Mouse (Mus musculus) lung, postnatal 25 days (tissue): ENCODE results near the gene Fzd2.

Experiments used
- DNase-seq: peaks from one replicate; pipeline ENCODE4 v3.0.0; 2022; ENCODE audit warnings: low spot score

Fzd2 gene

DNA sequence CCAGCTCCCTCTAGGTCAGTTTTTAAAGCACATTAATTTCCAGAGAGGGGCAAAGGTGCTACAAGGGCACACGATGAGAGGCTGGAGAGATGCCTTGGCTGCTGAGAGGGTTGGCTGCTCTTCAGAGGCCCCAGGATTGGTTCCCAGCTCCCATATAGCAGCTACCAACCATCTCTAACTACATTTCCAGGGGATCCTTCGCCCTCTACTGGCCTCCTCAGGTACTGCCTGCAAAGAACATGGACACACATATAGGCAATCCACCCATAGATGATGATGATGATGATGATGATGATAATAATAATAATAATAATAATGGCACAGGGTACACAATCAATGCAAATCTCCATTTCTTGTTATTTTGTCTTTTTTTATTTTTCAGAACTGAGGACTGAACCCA lies 15.3 kb downstream of the Fzd2 start:
- no peak for DNase-seq

DNA sequence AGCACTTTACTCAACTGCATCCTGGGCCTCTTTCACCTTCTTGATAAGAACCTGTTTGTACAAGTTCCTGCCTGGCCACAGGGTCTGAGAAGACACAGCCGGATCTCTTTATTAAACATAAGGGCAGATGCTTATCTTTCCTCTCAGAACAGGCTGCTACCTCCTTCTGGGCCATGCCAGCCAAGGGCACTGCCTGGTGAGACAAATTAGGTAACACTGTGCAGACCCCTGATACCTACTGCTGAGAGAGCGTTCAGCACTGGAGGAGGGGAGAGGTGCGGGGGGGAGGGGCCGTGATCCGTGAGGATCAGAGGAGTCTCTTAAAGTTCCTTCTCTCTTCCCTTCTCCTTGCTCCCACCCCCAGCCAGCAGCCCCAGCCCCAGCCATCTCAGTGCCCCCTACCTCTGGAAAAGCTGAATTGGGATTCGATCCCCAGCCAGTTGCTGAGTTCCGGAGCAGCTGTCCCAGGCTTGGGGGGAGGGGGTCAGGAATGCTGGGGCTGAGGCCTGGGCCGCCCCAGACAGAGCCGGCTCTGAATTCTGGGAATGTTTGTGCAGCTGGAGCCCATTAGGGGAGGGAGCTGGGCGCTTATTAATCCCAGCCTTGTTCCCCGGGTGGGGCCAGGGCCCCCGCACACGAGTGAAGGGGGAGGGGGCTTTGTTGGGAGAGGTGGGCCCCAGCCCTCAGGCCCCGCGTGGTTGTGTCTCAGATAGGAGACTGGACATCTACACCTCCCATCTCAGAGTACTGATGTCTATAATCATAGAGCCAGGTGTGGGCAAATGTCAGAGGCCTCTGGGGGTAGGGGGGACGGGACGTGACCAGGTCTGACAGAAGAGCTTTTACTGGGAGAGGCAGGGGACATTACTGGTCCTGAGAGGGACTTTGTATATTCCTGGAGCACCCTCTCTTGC lies 19.9 kb downstream of the Fzd2 start:
- peak; percentile 31 for DNase-seq

DNA sequence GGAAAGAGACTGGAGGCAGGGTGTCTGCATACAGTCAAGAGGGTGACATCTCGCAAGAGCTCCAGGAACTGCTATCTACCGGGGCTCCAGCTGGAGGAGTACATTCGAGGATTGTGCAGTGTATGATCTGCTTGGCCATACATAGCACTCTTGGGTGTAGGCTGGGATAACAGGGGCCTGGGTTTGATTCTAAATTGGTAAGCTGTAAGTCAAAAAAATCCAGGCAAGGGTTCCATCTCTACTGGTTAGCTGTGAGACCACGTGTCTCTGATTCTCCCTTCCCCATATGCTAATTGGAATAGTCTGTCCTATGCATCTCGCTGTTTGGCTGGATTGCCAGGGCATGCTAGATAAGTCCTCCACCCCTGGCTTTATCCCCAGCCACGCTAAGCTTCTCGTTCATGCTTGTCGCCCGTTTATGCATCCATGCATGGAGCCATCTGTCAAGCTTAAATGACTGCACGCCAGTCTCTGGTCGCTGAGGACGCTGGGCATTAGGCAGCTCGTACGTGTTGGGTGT lies 20.8 kb downstream of the Fzd2 start:
- no peak for DNase-seq

- DNase-seq, result no peak
These were observed 23.2 kb downstream of the Fzd2 start for GRCm38 (mm10) chr11:102627171-102627931.

- no peak for DNase-seq
These were observed 24.3 kb downstream of the Fzd2 start for GRCm38 (mm10) chr11:102628529-102628928.

DNA sequence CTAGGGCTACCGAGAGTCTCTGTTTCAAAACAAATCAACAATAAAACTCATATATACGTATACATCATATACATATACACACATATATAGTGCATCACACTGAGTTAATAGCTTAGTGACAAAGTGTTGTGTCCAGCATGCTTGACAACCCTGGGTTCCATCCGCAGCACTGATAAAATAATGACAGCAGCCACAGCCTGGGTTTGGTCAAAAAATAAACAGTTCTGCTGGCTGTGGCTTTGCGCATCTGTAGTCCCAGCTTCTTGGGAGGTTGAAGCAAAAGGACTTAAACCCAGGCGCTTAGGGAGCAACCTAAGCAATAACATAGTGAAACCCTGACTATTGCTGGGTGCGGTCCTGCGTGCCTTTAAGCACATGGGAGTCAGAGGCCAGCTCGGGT lies 25.2 kb downstream of the Fzd2 start:
- no peak for DNase-seq

GRCm38 (mm10) chr11:102630731-102631130 lies 26.5 kb downstream of the Fzd2 start:
- no peak for DNase-seq

DNA sequence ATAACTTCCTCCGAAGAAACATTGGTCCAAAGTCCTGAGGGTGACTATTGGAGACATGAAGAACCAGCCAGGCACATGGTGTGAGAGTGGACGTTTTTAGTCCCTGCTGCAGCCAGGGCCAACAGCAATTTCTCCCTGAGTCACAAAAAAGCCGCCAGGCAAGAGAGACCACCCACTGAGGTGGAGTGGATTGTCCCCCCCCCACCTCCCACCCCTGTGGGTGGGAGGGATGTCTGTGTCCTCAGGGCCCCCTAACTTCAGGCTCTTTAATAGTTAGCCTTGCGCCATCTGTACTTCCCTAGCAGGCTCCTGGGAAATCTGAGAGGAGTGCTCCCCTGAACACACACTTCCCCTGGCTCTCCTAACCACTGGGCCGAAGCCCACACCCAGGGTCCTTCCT lies 27.0 kb downstream of the Fzd2 start:
- no peak for DNase-seq

DNA sequence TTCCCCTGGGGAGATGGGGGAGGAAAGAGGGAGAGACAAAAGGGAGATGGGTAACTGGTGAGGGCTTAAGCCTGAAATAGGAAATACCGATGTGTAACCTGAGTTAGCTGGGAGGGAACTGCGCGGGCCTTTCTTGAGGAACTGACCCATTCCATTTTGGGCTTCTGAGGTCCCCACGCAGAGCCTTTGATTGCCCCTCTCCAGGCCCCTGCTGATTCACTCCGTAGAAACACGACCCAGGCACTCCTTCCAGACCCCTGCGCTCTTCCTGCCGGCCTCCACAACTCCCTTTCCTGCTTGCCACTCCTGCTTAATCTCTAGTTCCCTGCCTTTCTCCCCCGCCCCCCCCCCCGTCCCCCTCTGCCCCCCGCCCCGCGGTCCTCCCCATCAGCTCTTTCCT lies 28.5 kb downstream of the Fzd2 start:
- no peak for DNase-seq

DNA sequence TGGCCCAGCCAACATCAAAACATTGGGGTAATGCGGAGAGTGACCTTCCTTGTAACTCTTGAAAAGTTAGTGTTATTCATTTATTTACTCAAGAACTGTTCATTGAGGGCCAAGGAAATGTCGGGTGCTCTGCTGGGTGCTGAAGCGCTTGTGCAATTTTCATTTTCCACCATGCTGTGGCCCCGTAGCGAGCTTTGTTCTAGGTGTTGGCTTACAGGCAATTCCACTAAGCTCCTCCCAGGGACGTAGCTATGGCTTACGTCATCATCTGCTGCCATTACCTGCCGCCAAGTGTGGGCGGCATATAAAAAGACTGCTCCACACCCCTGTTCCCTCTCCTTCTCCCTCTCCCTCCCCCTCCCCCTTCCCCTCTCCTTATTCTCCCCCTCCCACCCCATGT lies 29.2 kb downstream of the Fzd2 start:
- DNase-seq, result peak; percentile 39

- peak; percentile 10 for DNase-seq
These were observed 32.7 kb downstream of the Fzd2 start for GRCm38 (mm10) chr11:102636887-102637286.

DNA sequence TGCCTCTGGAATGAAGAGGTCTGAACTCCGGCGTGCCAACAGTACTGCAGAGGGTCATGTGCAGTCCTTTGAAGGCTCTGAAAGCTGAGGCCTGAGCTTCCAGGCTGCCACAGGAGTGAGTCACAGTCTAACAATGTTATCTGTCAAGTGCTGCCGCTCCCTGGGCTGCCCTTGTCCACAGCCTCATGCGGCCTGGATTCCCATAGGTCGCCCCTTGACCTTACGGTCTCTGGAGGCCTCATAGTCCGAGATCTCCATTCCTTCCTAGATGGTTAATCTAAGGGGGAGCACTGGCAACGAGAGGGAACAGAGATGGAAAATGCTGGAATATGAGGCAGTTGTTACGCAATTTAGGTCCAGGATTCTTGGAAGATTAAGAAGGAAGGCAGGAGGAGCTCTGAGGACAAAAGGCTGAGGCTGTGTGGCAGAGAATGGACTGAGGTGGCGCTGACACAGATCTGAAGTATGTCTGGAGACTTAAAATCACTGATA lies 39.7 kb downstream of the Fzd2 start:
- peak; percentile 80 for DNase-seq

DNA sequence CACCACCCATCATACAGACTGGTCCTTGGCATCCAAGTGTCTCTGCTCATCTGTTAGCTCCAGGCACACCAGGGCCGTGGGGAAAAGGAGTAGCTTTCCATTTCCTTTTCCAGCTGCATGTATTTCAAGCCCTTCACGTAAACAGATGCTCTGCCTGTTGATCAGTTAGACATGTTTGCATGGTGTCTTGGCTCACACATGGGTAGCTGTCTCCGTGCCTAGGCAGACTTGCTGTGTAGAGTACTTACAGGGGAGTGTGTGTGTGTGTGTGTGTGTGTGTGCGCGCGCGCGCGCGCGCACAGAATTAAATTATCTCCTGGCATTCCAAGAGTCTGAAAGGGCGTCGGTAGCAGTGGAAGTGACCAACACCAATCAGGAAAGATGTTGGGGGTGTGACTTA lies 42.0 kb downstream of the Fzd2 start:
- DNase-seq, result no peak

DNA sequence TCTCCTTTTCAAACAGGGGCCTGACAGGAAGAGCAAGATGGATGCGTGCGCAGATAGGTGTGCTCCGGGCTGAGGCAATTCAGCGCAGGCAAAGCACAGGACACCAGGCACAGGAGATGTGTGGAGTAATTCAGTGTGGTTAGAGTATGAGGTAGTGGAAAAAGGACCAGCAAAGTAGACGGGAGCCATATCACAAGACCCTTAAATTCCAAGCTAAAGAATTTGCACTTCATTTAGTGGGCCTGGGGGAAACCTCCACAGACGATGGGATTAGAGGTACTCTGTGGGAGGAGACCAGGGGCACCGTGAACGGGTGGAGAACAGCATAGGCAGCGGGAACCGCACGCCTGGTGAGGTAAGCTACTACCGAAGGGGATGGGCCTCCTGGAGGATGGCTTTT lies 43.7 kb downstream of the Fzd2 start:
- DNase-seq, result no peak

GRCm38 (mm10) chr11:102651381-102651780 lies 47.2 kb downstream of the Fzd2 start:
- peak; percentile 57 for DNase-seq

GRCm38 (mm10) chr11:102652844-102653243 lies 48.6 kb downstream of the Fzd2 start:
- no peak for DNase-seq

DNA sequence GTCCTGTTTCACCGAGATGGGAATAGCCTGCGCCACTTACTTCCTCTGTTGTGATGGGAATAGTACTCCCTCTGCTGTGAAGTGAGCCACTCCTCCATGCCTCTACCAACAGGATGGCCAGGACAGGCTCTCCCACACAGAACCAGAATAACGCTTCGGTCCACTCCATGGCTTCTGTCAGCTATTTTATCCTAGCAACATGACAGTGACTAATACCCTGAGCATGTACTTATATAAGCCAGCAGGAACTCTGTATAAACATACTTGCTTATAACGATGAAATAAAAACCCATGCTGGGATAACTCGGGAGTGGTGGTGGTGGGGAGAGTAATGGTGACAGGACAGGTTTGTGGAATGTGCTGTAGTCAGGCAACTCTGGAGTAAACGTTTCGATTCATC lies 51.7 kb downstream of the Fzd2 start:
- no peak for DNase-seq

DNA sequence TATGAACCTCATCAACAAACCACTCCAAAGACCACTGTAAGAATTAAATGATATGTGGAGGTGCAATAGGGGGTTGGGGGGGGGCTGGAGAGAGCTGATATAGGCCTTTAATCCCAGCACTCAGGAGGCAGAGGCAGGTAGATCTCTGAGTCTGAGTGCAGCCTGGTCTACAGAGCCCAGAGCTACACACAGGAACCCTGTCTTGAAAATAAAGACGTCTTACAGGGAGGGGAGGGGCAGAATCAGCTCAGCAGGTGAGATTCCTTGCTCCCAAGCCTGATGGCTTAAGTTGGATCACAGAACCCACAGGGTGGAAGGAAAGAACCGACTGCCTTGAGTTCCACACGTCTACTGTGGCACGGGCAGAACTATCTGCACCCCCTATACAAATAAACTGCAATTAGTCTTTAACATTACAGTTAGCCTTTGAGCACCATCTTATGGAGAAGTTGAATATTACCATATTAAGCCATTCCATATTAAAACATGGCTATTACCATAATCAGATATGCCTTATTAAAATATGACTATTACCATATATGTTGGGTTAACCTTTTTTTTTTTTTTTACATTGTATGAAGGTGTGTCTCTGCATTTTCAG lies 52.2 kb downstream of the Fzd2 start:
- DNase-seq, result no peak

DNA sequence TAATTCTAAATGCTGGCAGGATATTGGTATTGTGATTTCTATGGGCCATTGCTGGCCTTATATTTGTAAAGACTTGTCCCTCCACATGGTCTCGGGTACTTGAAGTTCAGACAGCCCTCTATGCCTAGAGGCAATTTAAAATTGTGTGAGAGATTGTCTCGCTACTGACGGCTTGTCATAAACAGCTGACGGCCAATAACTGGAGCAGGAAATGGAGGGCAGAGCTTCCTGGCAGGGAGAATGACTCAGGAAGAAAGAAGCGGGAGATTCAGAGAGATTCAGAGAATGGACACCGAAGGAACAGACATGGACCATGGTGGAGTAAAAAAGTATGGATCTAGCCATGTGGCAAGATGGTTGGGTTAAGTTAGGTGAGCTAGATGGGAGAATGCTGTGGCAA lies 52.7 kb downstream of the Fzd2 start:
- no peak for DNase-seq
